Mouse (Mus musculus) T-helper 17 cell (primary cell): ENCODE measurements at regions not wholly inside any gene's neighbourhood (a gene's known extent, or its start where the extent isn't known, plus 50 kb on each side); places are given as distances from the start of the nearest gene placed in this dataset.

Experiments used
- in situ Hi-C, 2 experiments: fragments of 300-600 bp; cut with MboI, MseI; formaldehyde crosslinking; loops; 1 replicate in 1 of 2; 2 replicates in 1 of 2; pipeline ENCODE4 v1.15.1; 2025; ENCODE audit warnings: high pct_unique_total_duplicates in 2 of 2

GRCm38 (mm10) chr17:14610791-14611522, 83.1 kb downstream of the Thbs2 start:
- in situ Hi-C loops: no loop called here

- in situ Hi-C loops: no loop called here
Measured at GRCm38 (mm10) chr17:14608845-14609244, 85.2 kb downstream of the Thbs2 start.

- in situ Hi-C loops: no loop called here
Measured at GRCm38 (mm10) chr17:14606356-14606989, 87.6 kb downstream of the Thbs2 start.

GRCm38 (mm10) chr17:14599681-14600080, 94.4 kb downstream of the Thbs2 start:
- in situ Hi-C loops: no loop called here

- in situ Hi-C loops: no loop called here
Measured at GRCm38 (mm10) chr17:14596470-14596869, 97.6 kb downstream of the Thbs2 start.

GRCm38 (mm10) chr17:14595525-14595924, 98.5 kb downstream of the Thbs2 start:
- in situ Hi-C loops: no loop called here

GRCm38 (mm10) chr17:14588086-14588817, 105.8 kb downstream of the Thbs2 start:
- in situ Hi-C loops: no loop called here

GRCm38 (mm10) chr17:14579671-14580070, 114.4 kb downstream of the Thbs2 start:
- in situ Hi-C loops: no loop called here

GRCm38 (mm10) chr17:14578721-14579120, 115.3 kb downstream of the Thbs2 start:
- in situ Hi-C loops: no loop called here

GRCm38 (mm10) chr17:14578194-14578593, 115.8 kb downstream of the Thbs2 start:
- in situ Hi-C loops: no loop called here

- in situ Hi-C loops: no loop called here
Measured at GRCm38 (mm10) chr17:14576159-14576558, 117.9 kb downstream of the Thbs2 start.

GRCm38 (mm10) chr17:14571143-14571542, 122.9 kb downstream of the Thbs2 start:
- in situ Hi-C loops: no loop called here

- in situ Hi-C loops: no loop called here
Measured at GRCm38 (mm10) chr17:14570266-14570775, 123.7 kb downstream of the Thbs2 start.

GRCm38 (mm10) chr17:14562191-14562590, 131.8 kb downstream of the Thbs2 start:
- in situ Hi-C loops: no loop called here

GRCm38 (mm10) chr17:14557214-14557613, 136.8 kb downstream of the Thbs2 start:
- in situ Hi-C loops: no loop called here

GRCm38 (mm10) chr17:14553195-14553594, 140.8 kb downstream of the Thbs2 start:
- in situ Hi-C loops: no loop called here

- in situ Hi-C loops: no loop called here
Measured at GRCm38 (mm10) chr17:14552081-14552480, 142.0 kb downstream of the Thbs2 start.

GRCm38 (mm10) chr17:14551610-14552009, 142.4 kb downstream of the Thbs2 start:
- in situ Hi-C loops: no loop called here

- in situ Hi-C loops: loop anchor here in 1 of 2 experiments (5.0 kb wide), 1 partner anchor 954 kb away; no protein-coding TSS in a partner anchor
Measured at GRCm38 (mm10) chr17:14545822-14546473, 148.1 kb downstream of the Thbs2 start.

GRCm38 (mm10) chr17:14544343-14545002, 149.6 kb downstream of the Thbs2 start:
- in situ Hi-C loops: loop anchor here in 1 of 2 experiments (5.0 kb wide), 1 partner anchor 952 kb away; no protein-coding TSS in a partner anchor

- in situ Hi-C loops: no loop called here
Measured at GRCm38 (mm10) chr17:14541035-14541434, 153.0 kb downstream of the Thbs2 start.
